Mouse (Mus musculus) bone marrow, adult 2 months (tissue): ENCODE results near the gene Spef2.

Experiments used
- CTCF ChIP-seq: fragments of 200-500 bp; IDR thresholded peaks from 2 replicates; pipeline ENCODE4 v1.5.1; 2011; ENCODE audit warnings: low read length, control low read depth; ENCODE audit not compliant: control insufficient read depth, insufficient read depth
- POLR2A ChIP-seq: fragments of 200-500 bp; IDR thresholded peaks from 2 replicates; pipeline ENCODE4 v1.6.1; 2011; ENCODE audit warnings: low read depth, mild to moderate bottlenecking, control low read depth, low read length, borderline replicate concordance; ENCODE audit not compliant: control insufficient read depth

GRCm38 (mm10) chr15:9573361-9573760 lies 175.3 kb downstream of the Spef2 start:
- TF ChIP-seq CTCF (no peak), POLR2A (no peak)
